Mouse (Mus musculus) testis, adult 2 months (tissue): ENCODE results near the gene Gpr157.

ENCODE experiments used
- CTCF ChIP-seq: fragments of 200-500 bp; IDR thresholded peaks from 2 replicates; pipeline ENCODE4 v1.5.1; 2012; ENCODE audit warnings: low read depth, mild to moderate bottlenecking, inconsistent platforms, low read length, moderate library complexity; ENCODE audit not compliant: control insufficient read depth, insufficient read depth, insufficient replicate concordance
- POLR2A ChIP-seq: fragments of 200-500 bp; IDR thresholded peaks from 2 replicates; pipeline ENCODE4 v1.6.1; 2012; ENCODE audit warnings: low read depth, mild to moderate bottlenecking, inconsistent platforms, low read length, moderate library complexity; ENCODE audit not compliant: control insufficient read depth

DNA sequence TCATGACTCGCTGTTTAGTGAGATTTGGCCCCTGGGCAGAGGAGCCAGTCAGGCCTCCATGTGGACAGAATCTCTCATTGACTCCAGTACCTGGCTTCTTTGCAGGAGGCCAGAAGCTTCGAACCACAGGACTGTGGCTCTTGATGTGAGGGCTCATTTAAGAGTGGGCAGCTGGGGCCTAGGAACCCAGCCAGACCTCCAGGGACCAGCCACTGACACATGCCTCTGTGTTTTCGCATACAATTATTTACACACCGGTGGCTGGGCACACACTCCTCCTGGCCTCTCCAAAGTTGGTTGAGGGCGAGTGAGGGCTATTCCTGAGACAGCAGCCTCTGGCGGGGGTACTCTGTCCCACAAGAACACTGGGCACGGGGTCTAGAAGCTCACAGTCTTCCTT lies 53.2 kb downstream of the Gpr157 start:
- TF ChIP-seq CTCF (no peak), POLR2A (no peak)
